Mouse (Mus musculus) megakaryocyte-erythroid progenitor cell, adult 5-6 weeks (primary cell): ENCODE results near the gene Commd2. TPM values are rescaled to one million over a fixed set of nuclear protein-coding genes. Genes with fewer than 3 reads are reported as not detected.

Experiments
- ATAC-seq: replicated peaks from 2 replicates; pipeline ENCODE4 v1.8.0; 2016; ENCODE audit warnings: mild to moderate bottlenecking, inconsistent platforms; ENCODE audit not compliant: severe bottlenecking, poor library complexity, low FRiP score, low TSS enrichment
- total RNA-seq, 2 experiments: library from RNA; stranded (forward) in 1 of 2; stranded (reverse) in 1 of 2; fragments of 200-1000, 215-1000 nt in 1 of 2; fragments of >200 nt in 1 of 2; fragmentation: Nextera tagmentation in 1 of 2; gene quantifications; 2 replicates each; pipeline ENCODE4 v1.2.3; 2014 to 2017

The Commd2 gene
- total RNA-seq, 2 experiments from 2014 or later = 14.9 to 45.8 TPM

- ATAC-seq = peak; percentile 89
Measured at GRCm38 (mm10) chr3:57625275-57625997, 26.1 kb downstream of the Commd2 start.

DNA sequence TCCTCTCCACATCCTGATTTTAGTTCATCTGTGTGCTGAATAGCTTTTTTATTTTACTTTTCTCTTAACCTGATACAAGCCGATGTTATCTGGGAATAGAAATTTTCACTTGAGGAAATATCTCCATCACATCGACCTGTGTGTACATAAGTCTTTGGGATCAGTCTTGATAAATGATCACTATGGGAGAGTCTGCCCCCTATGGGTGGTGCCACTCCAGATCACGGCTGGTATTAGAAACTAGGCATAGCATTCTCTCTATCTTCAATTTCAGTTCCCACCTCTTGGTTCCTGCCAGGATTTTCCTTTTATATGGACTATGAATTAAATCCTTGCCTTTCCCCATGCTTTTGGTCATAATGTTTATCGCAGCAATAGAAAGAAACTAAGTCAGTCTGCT lies 31.8 kb downstream of the Commd2 start:
- ATAC-seq = no peak

- no peak for ATAC-seq
Measured at GRCm38 (mm10) chr3:57615652-57616051, 35.9 kb downstream of the Commd2 start.

DNA sequence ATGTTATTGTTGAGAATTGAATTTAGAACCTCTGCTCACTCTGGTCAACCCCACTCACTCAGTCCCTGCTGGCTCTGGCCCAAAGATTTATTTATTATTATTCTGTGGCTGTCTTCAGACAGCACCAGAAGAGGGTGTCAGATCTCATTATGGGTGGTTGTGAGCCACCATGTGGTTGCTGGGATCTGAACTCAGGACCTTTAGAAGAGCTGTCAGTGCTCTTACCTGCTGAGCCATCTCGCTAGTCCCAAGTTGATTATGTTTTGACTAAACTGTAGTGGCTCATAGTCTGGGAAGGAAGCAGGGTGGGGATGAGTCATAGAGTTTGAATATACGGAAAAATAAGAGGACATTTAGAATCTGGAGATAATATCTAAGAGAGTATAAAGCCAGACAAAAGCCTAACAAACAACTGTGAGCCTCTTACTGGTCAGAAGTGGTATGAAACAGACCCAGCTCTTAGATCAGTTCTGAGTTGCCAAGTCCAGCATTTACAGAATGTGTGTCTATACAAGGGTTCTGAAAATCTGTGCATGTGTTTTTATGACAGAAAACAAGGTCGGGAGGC lies 39.0 kb downstream of the Commd2 start:
- no peak for ATAC-seq

GRCm38 (mm10) chr3:57611776-57612175 lies 39.7 kb downstream of the Commd2 start:
- ATAC-seq = no peak

GRCm38 (mm10) chr3:57604618-57605015 lies 46.9 kb downstream of the Commd2 start:
- no peak for ATAC-seq

- ATAC-seq = no peak
Measured at GRCm38 (mm10) chr3:57603891-57604617, 47.5 kb downstream of the Commd2 start.

DNA sequence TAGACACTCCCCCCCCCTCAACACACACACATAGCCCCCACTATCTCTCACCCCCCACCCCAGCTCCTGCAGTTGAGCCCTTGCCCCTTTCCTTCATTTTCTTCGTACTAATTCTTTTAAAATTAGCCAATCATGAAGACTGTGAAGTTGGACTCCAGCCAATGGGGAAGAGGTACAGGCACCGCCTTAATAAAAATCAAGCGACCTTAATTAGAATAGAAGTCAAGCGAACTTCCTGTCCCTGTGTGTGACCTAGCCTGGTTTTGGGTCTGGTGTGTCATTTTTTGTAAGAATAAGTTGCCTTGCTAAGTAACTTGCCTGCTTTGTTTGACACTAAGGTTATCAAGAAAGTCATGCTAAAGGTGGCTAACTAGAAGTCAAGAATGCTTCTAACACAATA lies 48.9 kb downstream of the Commd2 start:
- no peak for ATAC-seq

DNA sequence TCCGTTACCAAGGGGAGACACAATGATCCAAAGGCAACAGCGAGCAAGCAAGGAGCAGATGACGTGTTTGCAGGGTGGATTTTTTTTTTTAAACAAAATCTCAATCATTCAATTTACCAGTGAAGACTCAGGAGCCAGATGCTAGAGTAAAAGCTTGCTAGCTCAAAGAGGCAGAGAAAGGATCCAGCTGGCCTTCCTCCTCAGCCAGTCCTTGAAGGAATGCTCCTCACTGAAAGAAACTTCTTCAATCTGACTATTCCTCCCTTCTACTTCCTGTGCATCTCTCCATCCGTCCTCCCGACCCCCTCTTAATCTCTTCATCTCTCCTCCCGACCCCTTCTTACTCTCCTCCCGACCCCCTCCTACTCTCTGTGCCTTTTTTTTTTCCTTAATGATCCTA lies 54.9 kb downstream of the Commd2 start:
- no peak for ATAC-seq

GRCm38 (mm10) chr3:57595506-57595905 lies 56.0 kb downstream of the Commd2 start:
- ATAC-seq = no peak

Other genes starting within 250 kb of the Commd2 start
- gene Tm4sf4, start 226.4 kb downstream of the Commd2 start, total RNA-seq (2014; fragmentation: Nextera tagmentation) = not detected in 2 replicates
- not detected in 2 replicates for gene Tm4sf4, start 226.4 kb downstream of the Commd2 start, total RNA-seq (2017)
- gene Wwtr1, start 75.8 kb downstream of the Commd2 start, total RNA-seq (2014; fragmentation: Nextera tagmentation) = not detected in 2 replicates
- gene Wwtr1, start 75.8 kb downstream of the Commd2 start, total RNA-seq (2017) = not detected in 2 replicates
- not detected in 2 replicates for gene Ankub1, start 41.1 kb upstream of the Commd2 start, total RNA-seq (2014; fragmentation: Nextera tagmentation)
- not detected in 2 replicates for gene Ankub1, start 41.1 kb upstream of the Commd2 start, total RNA-seq (2017)
- 6.4 and 10.6 TPM in 2 replicates for gene Rnf13, start 84.3 kb upstream of the Commd2 start, total RNA-seq (2014; fragmentation: Nextera tagmentation)
- gene Rnf13, start 84.3 kb upstream of the Commd2 start, total RNA-seq (2017) = 12.2 and 23.0 TPM in 2 replicates
- gene Pfn2, start 196.4 kb upstream of the Commd2 start, total RNA-seq (2014; fragmentation: Nextera tagmentation) = not detected in 2 replicates
- gene Pfn2, start 196.4 kb upstream of the Commd2 start, total RNA-seq (2017) = 1.1 and 3.2 TPM in 2 replicates